Mouse (Mus musculus) cerebellum, adult 2 months (tissue): ENCODE measurements at regions not wholly inside any gene's neighbourhood (a gene's known extent, or its start where the extent isn't known, plus 50 kb on each side); places are given as distances from the start of the nearest gene placed in this dataset.

Experiments
- CTCF ChIP-seq: fragments of 200-500 bp; IDR thresholded peaks from 2 replicates; pipeline ENCODE4 v1.5.1; 2011; ENCODE audit warnings: low read depth, mild to moderate bottlenecking, control low read depth, low read length, moderate library complexity, borderline replicate concordance; ENCODE audit not compliant: insufficient read depth
- POLR2A ChIP-seq: fragments of 200-500 bp; IDR thresholded peaks from 2 replicates; pipeline ENCODE4 v1.6.1; 2011; ENCODE audit warnings: low read length, control low read depth, borderline replicate concordance; ENCODE audit not compliant: insufficient read depth

- no peak for TF ChIP-seq CTCF
- TF ChIP-seq POLR2A = no peak
Observed at GRCm38 (mm10) chr6:140258761-140259160, 165.1 kb upstream of the Plekha5 start.
